Mouse (Mus musculus) NIH3T3 (cell line): ENCODE measurements around the gene Olfr834.

Experiments
- DNase-seq: peaks from one replicate; pipeline ENCODE4 v3.0.0-alpha.2; 2012; ENCODE audit warnings: low read depth

Gene Olfr834

GRCm38 (mm10) chr9:18987690-18988089 is at the start of gene Olfr834:
Gene Olfr834, plus strand, starts transcription at chr9:18987990.
- DNase-seq = no peak

- DNase-seq = no peak
These were observed 25.8 kb upstream of the Olfr834 start for GRCm38 (mm10) chr9:18962021-18962420.

- no peak for DNase-seq
These were observed 44.6 kb downstream of the Olfr834 start, which contains the start of gene Olfr835 for GRCm38 (mm10) chr9:19032435-19032834. Gene Olfr835, plus strand, starts transcription at chr9:19032735.
